In genomic region chr5:76656212-76656611, GRCm38 (mm10) we compare ENCODE assay signal across 9 mouse cellular contexts. TPM values are rescaled to one million over a fixed set of nuclear protein-coding genes. Genes with fewer than 3 reads are reported as not detected.
DNase-seq lines count a peak whose midpoint lies in the region; ATAC-seq and TF ChIP-seq lines count a peak whose summit lies in the region.
"Had no signal": no experiment of that assay in that cellular context is flagged by ENCODE, and none has a peak within 500 bp of the region (broad histone marks: within the 10 kb centered on the region; RNA-seq: fewer than 3 reads in every experiment).

Gene C530008M17Rik (plus strand): TSS chr5:76656512.

- H3K9ac ChIP-seq in lung, postnatal 0 days (replicated peaks; ENCODE audit: low read depth), result no peak within 1 kb of the TSS
- H3K9ac ChIP-seq in midbrain, embryonic 16.5 days (ENCODE audit: low read depth, low read length), result peak within 1 kb of the TSS; percentile 100

- no peak for ATAC-seq in lung, postnatal 0 days
- ATAC-seq in midbrain, embryonic 16.5 days, result no peak

- TF ChIP-seq EP300 in lung, postnatal 0 days (IDR thresholded peaks at IDR 0.05), result no peak

- H3K4me1 ChIP-seq in lung, postnatal 0 days (ENCODE audit: insufficient read depth, low read depth, low read length), result no peaks in the 10 kb centered on the region
- peaks cover 29% of the 10 kb centered on the region for H3K4me1 ChIP-seq in midbrain, embryonic 16.5 days (ENCODE audit: control insufficient read depth, insufficient read depth, low read length)

- H3K4me3 ChIP-seq in lung, postnatal 0 days (ENCODE audit: low read depth, low read length), result peak within 1 kb of the TSS; percentile 67
- H3K4me3 ChIP-seq in midbrain, embryonic 16.5 days (ENCODE audit: low read depth, low read length), result peak within 1 kb of the TSS; percentile 95

- WGBS in lung, postnatal 0 days, result 89% methylated on average over 2 of the region's 2 CpGs
- 92% methylated on average over 2 of the region's 2 CpGs for WGBS in midbrain, embryonic 16.5 days

- H3K36me3 ChIP-seq in lung, postnatal 0 days (ENCODE audit: insufficient read depth, low read length), result no peaks in the 10 kb centered on the region
- H3K36me3 ChIP-seq in midbrain, embryonic 16.5 days (ENCODE audit: control insufficient read depth, insufficient read depth, low read length), result no peaks in the 10 kb centered on the region

- no peak within 1 kb of the TSS for H3K27ac ChIP-seq in lung, postnatal 0 days (ENCODE audit: low read length)
- H3K27ac ChIP-seq in midbrain, embryonic 16.5 days (ENCODE audit: low read length), result peak within 1 kb of the TSS; percentile 99
- H3K27ac ChIP-seq: macrophage had no signal

- H3K4me2 ChIP-seq in lung, postnatal 0 days (replicated peaks; ENCODE audit: low read depth, low read length), result peak within 1 kb of the TSS; percentile 100
- H3K4me2 ChIP-seq in midbrain, embryonic 16.5 days (ENCODE audit: low read length), result peak within 1 kb of the TSS; percentile 81

- no peaks in the 10 kb centered on the region for H3K9me3 ChIP-seq in lung, postnatal 0 days (ENCODE audit: low read length)
- H3K9me3 ChIP-seq in midbrain, embryonic 16.5 days (replicated peaks; ENCODE audit: control insufficient read depth, low read length, poor library complexity, severe bottlenecking), result no peaks in the 10 kb centered on the region

- TF ChIP-seq CTCF in lung, postnatal 0 days (IDR thresholded peaks at IDR 0.05), result no peak

- DNase-seq in adrenal gland, postnatal 25 days, result no peak
- DNase-seq in adrenal gland, adult 8-10 months, result no peak
- no peak for DNase-seq in lung, postnatal 0 days (ENCODE audit: low spot score)
- DNase-seq in lung, postnatal 25 days (ENCODE audit: low spot score), result no peak
- no peak for DNase-seq in layer of hippocampus, postnatal 10 days (ENCODE audit: low spot score in 2 of 2)
- no peak for DNase-seq in frontal cortex, postnatal 14 days (ENCODE audit: low spot score in 2 of 2)
- no peak for DNase-seq in gastrocnemius, postnatal 10 days

- 0 out of 2 replicates have a peak, but pooled peaks cover 4% of the 10 kb centered on the region for H3K27me3 ChIP-seq in lung, postnatal 0 days (replicated peaks; ENCODE audit: insufficient read depth, low read length)
- no peaks in the 10 kb centered on the region for H3K27me3 ChIP-seq in midbrain, embryonic 16.5 days (ENCODE audit: control insufficient read depth, insufficient read depth, low read depth, low read length)

RNA-seq across cellular contexts. Expression of gene C530008M17Rik, which starts in this region (rescaled TPM):
- total RNA-seq in adrenal gland, postnatal 25 days (2021), result 25.1 and 27.9 TPM in 2 replicates
- total RNA-seq in adrenal gland, adult 8-10 months (2022), result 1 to 10 TPM; 8.3 to 9.8 (median 8.7) TPM
- 3.8 and 4.4 TPM in 2 replicates for polyA plus RNA-seq in lung, postnatal 0 days (2015; fragmentation: Nextera tagmentation; extraction: Ambion mirVana)
- total RNA-seq in layer of hippocampus, postnatal 10 days (2021), result 100 to 1,000 TPM; 197 to 205 TPM
- polyA plus RNA-seq in midbrain, embryonic 16.5 days (2015; fragmentation: Nextera tagmentation; extraction: Ambion mirVana), result 58.3 and 74.4 TPM in 2 replicates
- 10 to 100 TPM in 1 of 2 experiments, 1 to 10 TPM in 1; 9.1 to 10.7 TPM for total RNA-seq in gastrocnemius, postnatal 10 days (2021)

Comparison
In these comparisons a context has a peak if more than half of its experiments do, and no peak if none do; other contexts are left out.
1. RNA of gene C530008M17Rik (polyA plus RNA-seq): 58.3 to 74.4 TPM in midbrain, embryonic 16.5 days; 3.8 to 4.4 TPM in lung, postnatal 0 days; every median in the first group is over 10 times any median in the second.